Mouse (Mus musculus) 3134 (cell line): ENCODE data around the gene Mycbp2.
A peak's percentile ranks its signal among the peaks of the same experiment; 100 is the strongest.

Source experiments
- DNase-seq: peaks from one replicate; pipeline ENCODE4 v3.0.0-alpha.2; 2011; ENCODE audit warnings: low spot score; ENCODE audit not compliant: insufficient read length; ENCODE audit errors: extremely low read depth

Mycbp2 gene

GRCm38 (mm10) chr14:103109971-103110370, 236.6 kb downstream of the Mycbp2 start:
- no peak for DNase-seq

GRCm38 (mm10) chr14:103106301-103106700, 240.3 kb downstream of the Mycbp2 start:
- no peak for DNase-seq

DNA sequence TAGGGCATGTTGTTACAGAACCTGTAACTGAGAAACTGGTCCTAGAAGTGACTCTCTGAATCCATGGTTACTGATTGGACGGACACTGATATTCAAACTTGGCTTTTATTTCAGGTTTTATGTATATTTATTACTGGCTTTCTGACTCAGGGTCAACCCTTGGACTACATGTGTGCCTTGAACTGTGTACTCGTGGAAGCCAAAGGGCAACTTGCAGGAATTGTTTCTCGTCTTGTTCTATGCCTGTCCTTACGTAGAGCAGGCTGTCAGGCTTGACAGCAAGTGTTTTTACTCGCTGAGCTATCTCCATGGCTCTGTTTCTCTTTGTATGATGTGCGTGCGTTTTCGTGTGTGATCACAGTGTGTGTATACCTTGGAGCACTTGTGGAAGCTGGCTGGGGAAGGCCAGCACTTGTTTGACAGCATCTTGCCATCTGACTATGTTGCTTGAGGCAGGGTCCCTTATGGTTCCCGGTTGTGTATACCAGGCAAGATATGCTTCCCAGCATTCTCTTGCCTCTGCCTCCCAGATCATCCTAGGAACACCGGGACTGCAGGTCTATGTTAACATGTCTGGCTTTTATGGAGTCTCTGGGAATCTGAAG, 243.8 kb downstream of the Mycbp2 start:
- no peak for DNase-seq

- no peak for DNase-seq
Observed at GRCm38 (mm10) chr14:103102246-103102645, 244.4 kb downstream of the Mycbp2 start.

GRCm38 (mm10) chr14:103101171-103101570, 245.4 kb downstream of the Mycbp2 start:
- DNase-seq, result no peak

- DNase-seq, result no peak
Observed at GRCm38 (mm10) chr14:103100296-103100695, 246.3 kb downstream of the Mycbp2 start.

DNA sequence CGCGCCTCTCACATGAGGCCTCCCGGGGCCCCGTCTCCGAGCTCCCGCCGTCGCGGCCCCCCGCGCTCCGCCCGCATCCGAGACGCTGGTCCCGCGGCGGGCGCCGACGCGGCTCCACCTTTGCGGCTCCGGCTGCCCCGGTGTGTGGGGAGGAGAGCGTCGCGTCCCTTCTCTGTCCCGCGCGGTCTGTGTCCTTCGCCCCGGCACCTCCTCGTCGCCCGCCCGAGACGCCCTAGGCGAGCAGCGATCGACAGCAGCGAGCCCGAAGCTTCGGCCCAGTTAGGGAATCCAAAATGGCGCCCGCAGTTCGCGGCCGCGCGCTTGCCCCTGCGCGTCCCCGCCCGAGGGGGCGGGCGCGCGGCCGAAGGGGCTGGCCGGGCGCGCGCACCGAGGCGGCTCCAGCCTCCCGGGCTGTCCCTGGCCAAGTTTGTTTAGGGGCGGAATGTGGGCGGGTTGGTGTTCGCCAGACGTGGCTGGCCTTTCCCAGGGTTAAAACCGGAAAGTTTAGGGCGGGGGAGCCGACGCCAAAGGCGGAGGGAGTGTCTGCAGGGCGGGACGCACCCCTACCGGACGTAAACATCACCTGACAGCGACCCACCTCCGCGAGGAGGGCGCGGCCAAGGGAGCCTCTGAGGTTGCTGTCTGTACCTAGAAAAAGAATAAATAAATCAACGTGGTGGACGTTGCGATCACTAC, 247.2 kb downstream of the Mycbp2 start, which contains the start of gene Fbxl3:
Fbxl3 (minus strand) TSS at position 329 of the 696 bp plus-strand sequence.
- DNase-seq, result peak; percentile 90

- peak; percentile 67 for DNase-seq
Observed at GRCm38 (mm10) chr14:103098587-103099235, 247.9 kb downstream of the Mycbp2 start.

GRCm38 (mm10) chr14:103098213-103098586, 248.4 kb downstream of the Mycbp2 start:
- DNase-seq, result no peak

DNA sequence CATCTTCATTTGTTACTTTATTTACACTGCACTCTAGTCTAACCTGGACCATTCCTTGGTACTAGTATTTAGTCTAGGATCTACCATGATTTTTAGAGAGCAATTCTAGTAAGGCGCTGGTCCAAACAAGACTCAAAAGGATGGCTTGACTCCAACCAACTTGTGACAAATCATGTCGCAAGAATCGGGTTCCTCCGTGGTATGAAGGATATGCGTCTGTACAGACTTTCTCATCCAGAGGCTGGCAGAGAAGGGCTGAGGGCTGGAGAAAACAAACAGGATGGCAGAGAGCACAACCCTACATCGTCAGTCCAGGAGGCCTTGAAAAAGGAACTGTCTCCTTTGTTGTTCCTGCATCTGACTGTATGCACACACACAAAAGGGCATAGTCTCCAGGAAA, 250.0 kb downstream of the Mycbp2 start:
- no peak for DNase-seq

DNA sequence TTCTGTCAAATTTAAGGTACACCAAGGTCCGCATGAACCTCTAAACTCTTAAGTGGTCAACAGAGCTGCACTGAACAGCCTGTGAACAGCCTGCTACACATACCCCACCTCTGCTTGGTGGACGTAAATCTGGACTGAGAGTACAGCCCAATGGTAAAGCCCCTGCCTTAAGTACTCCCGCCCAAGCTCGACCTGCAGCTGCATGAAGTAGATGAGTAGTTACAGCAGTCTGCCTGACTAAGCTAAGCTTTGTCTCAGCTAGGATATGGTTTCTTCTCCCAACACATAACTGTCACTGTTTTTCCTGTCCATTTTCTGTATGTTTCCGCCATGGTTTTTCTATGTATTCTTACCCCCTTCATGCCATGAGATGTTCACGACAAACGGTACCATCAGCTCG, 250.8 kb downstream of the Mycbp2 start:
- DNase-seq, result no peak

- DNase-seq, result no peak
Observed at GRCm38 (mm10) chr14:103095036-103095435, 251.6 kb downstream of the Mycbp2 start.

DNA sequence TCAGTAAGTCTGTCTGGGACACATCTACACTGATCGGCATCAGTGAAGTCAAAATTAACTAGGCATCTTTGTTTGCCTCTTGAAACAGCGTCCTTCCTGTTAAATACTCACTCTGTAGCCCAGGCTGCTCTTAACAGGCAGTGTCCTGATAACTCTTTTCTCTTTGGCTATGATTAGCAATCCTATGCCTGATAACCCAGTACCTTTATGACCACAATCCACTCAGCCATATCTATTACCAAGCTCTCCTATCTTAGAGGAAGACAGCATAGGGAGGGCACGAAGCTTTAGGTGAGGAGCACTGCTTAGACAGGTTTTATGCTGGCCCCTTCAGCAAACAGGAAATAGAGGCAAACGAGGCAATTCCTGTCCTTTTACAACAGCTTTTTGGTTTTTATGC, 252.9 kb downstream of the Mycbp2 start:
- no peak for DNase-seq

GRCm38 (mm10) chr14:103093236-103093635, 253.4 kb downstream of the Mycbp2 start:
- DNase-seq, result no peak

DNA sequence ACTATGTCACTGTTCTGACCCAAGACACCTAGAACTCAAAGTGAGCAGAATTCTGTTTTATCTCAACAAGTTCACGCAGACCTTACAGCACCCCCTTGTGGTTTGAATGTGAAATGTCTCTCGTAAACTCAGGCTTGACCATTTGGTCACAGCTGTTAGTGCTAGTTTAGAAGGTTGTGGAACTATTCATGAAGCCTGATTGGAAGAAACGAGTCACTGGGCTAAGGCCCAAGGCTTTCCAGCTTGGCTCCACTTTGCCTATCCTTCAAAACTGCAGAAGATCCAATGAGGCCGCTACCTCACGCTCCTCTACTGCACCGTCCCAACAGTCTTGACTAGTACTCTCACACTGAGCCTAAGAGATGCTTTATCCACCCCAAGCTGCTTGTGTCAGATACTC, 258.0 kb downstream of the Mycbp2 start:
- no peak for DNase-seq

GRCm38 (mm10) chr14:103087846-103088245, 258.8 kb downstream of the Mycbp2 start:
- DNase-seq, result no peak

GRCm38 (mm10) chr14:103086671-103087324, 259.8 kb downstream of the Mycbp2 start:
- DNase-seq, result no peak

DNA sequence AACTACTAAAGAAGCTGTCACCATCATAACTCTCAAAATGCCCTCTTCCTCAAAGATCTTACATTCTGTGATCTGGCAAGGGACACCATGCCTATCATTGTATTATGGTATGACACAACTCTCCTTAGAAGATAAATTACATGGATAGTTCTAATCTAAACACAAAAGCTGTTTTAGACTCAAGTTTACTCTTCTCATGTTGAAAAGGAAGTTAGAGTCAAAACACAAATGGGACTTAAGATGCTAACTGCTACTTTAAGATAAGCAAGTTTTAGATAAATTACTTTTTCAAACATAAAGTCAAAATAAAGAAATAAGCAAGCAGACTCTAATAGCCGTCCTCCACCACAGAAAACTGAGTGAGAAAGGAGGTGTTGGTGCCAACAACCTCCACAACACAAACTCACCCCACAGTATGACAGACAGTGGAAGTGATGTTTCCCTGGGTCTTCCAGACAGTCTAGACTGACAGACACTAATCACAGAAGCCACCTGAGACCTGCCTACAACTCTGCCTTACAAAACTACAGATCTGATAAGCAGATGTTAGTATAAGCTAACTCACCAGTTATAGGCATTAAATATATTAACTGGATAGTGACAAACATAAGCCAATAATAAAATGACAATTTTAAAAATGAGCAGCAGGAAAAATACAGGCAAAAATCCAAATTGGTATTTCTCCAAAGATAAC, 260.6 kb downstream of the Mycbp2 start:
- DNase-seq, result no peak

GRCm38 (mm10) chr14:103079209-103079977, 267.2 kb downstream of the Mycbp2 start:
- DNase-seq, result no peak
